Mouse (Mus musculus): ENCODE data around the gene Pepd. TPM values are rescaled to one million over a fixed set of nuclear protein-coding genes. Genes with fewer than 3 reads are reported as not detected.
A peak's percentile ranks its signal among the peaks of the same experiment; 100 is the strongest.

The Pepd gene
- 115 and 117 TPM in 2 replicates for polyA plus RNA-seq (2015; fragmentation: Nextera tagmentation; extraction: Ambion mirVana)

- Histone ChIP-seq H3K4me2 (peak within 1 kb of the TSS; percentile 84), H3K36me3 (no peaks in the 10 kb centered on the region), H3K4me1 (peaks cover 45% of the 10 kb centered on the region), H3K9me3 (replicated peaks) (no peaks in the 10 kb centered on the region), H3K4me3 (replicated peaks) (peak within 1 kb of the TSS; percentile 84), H3K9ac (peak within 1 kb of the TSS; percentile 79), H3K27me3 (no peaks in the 10 kb centered on the region), H3K27ac (peak within 1 kb of the TSS; percentile 70)
- 6% methylated on average over 44 of the region's 44 CpGs for WGBS
- peak; percentile 87 for ATAC-seq (replicated peaks; ENCODE audit: low FRiP score)
These were observed at the start of gene Pepd for GRCm38 (mm10) chr7:34911919-34912897. Gene Pepd, plus strand, starts transcription at chr7:34912379.

DNA sequence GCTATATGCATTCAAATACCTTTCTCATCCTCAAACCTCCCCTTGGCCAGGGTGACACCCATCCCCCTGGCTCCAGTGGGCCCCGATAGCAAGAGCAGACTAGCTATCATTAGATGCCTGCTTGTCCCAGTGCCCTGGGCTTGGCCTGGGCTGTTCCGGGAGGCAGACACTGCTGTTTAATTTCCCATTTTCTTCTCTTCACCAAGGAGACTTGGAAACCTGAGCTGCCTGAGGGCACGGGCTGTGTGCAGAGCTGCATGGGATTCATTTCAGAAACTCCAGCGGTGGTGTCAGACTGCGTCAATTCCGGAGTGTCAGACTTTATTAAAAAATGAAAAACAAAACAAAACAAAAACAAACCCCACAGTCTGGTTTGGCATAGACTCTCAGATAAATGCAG is 44.9 kb upstream of the Pepd start:
- Histone ChIP-seq H3K9ac (no peak overlapping the region), H3K4me3 (replicated peaks) (no peak overlapping the region), H3K4me1 (peaks cover 5% of the 10 kb centered on the region; the same call in 1 of the 2 replicates), H3K9me3 (replicated peaks) (no peaks in the 10 kb centered on the region), H3K27ac (no peak overlapping the region), H3K27me3 (no peaks in the 10 kb centered on the region), H3K36me3 (no peaks in the 10 kb centered on the region), H3K4me2 (no peak overlapping the region)
- ATAC-seq (replicated peaks; ENCODE audit: low FRiP score), result 0 out of 2 replicates have a peak, but pooled peaks have one; percentile 2
- WGBS, result 37% methylated on average over 6 of the region's 6 CpGs

DNA sequence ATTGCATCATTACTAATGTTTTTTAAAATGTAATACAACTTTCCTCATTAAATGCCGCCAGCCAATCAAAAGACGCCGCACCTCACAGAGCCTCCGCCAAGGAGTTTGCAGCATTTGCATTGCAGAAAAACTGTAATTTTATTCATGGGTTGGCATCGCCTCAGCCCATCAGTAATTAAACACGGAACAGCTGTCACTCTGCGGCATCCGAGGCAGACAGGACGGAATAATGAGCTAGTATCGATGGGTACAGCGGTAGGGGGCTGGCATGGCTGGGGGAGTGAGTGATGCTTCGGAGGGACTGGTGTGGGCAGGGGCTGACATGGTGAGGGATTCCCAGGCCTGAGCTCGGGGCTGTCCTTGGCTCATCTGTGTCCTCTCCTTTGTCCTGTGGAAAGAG is 42.5 kb upstream of the Pepd start:
- WGBS, result 78% methylated on average over 13 of the region's 13 CpGs
- H3K4me2 ChIP-seq, result no peak overlapping the region
- no peak overlapping the region for H3K4me3 ChIP-seq (replicated peaks)
- H3K36me3 ChIP-seq, result no peaks in the 10 kb centered on the region
- H3K9me3 ChIP-seq (replicated peaks), result no peaks in the 10 kb centered on the region
- no peak for ATAC-seq (replicated peaks; ENCODE audit: low FRiP score)
- H3K9ac ChIP-seq, result no peak overlapping the region
- no peak overlapping the region for H3K27ac ChIP-seq
- no peaks in the 10 kb centered on the region for H3K27me3 ChIP-seq
- H3K4me1 ChIP-seq, result peaks cover 5% of the 10 kb centered on the region; the same call in 1 of the 2 replicates

DNA sequence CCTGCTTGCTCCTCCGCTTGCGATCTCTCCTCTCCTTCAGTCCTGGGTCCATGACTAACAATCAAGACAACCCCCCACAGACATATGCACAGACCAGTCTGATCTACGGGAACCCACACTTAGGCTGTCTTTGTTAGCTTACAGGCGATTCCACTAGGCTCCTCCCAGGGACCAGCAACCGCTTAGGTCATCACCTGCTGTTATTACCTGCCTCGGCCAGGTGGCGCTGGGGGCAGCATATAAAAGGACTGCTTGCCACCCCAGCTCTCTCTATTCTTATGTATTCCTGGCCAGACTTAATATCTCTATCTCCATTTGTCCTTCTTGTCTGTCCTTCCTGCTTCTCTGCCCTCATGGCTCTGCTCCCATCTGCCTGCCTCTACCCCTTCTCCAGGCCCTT is 35.4 kb upstream of the Pepd start:
- no peaks in the 10 kb centered on the region for H3K36me3 ChIP-seq
- H3K4me3 ChIP-seq (replicated peaks), result no peak overlapping the region
- H3K9ac ChIP-seq, result no peak overlapping the region
- no peaks in the 10 kb centered on the region for H3K27me3 ChIP-seq
- WGBS, result 64% methylated on average over 7 of the region's 7 CpGs
- no peak overlapping the region for H3K4me2 ChIP-seq
- no peak overlapping the region for H3K27ac ChIP-seq
- no peaks in the 10 kb centered on the region for H3K9me3 ChIP-seq (replicated peaks)
- no peak for ATAC-seq (replicated peaks; ENCODE audit: low FRiP score)
- no peaks in the 10 kb centered on the region for H3K4me1 ChIP-seq

DNA sequence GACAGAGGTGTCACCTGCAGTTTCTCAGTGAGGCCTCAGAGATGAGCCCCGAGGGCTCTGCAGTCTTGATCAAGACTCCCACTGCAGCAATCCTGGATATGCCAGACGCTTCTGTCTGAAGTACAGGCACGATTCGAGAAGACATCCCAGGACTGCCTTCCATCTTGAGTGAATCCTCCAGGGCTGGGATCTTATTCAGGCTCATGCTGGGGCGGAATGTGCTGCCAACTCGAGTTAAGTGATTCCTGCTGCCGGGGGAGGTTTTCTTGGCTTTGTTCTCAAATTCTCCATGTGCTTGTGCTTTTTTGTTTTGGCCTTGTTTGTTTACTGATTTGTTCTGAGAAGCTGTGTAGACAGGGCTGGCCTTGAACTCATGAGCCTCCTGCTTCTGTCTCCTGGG is 34.4 kb upstream of the Pepd start:
- H3K9me3 ChIP-seq (replicated peaks), result no peaks in the 10 kb centered on the region
- H3K9ac ChIP-seq, result no peak overlapping the region
- no peak for ATAC-seq (replicated peaks; ENCODE audit: low FRiP score)
- H3K4me3 ChIP-seq (replicated peaks), result no peak overlapping the region
- H3K27me3 ChIP-seq, result no peaks in the 10 kb centered on the region
- no peak overlapping the region for H3K4me2 ChIP-seq
- H3K4me1 ChIP-seq, result no peaks in the 10 kb centered on the region
- WGBS, result 70% methylated on average over 7 of the region's 7 CpGs
- no peak overlapping the region for H3K27ac ChIP-seq
- no peaks in the 10 kb centered on the region for H3K36me3 ChIP-seq

DNA sequence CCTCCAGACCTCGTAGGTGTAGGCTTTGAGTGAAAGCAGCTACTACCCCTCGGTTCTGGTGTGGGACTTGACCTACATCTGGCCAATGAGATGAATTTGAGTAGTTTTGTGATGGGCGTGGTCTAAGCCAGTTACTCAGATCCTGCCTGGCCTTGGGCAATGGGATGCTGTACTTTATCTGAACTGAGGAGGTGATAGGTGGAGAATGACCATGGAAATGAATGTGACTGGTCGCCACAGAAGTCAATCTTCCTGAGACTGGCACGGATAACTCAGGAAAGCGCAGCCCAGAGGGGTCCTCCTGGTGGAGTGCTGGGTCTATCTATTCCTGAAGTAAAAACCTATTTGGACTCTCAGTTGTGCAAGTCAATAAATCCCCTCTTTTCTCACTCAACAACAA is 23.7 kb upstream of the Pepd start:
- no peak overlapping the region for H3K27ac ChIP-seq
- H3K4me3 ChIP-seq (replicated peaks), result no peak overlapping the region
- no peaks in the 10 kb centered on the region for H3K4me1 ChIP-seq
- no peaks in the 10 kb centered on the region for H3K9me3 ChIP-seq (replicated peaks)
- H3K36me3 ChIP-seq, result no peaks in the 10 kb centered on the region
- H3K4me2 ChIP-seq, result no peak overlapping the region
- H3K9ac ChIP-seq, result no peak overlapping the region
- H3K27me3 ChIP-seq, result no peaks in the 10 kb centered on the region
- no peak for ATAC-seq (replicated peaks; ENCODE audit: low FRiP score)
- WGBS, result 70% methylated on average over 6 of the region's 6 CpGs

DNA sequence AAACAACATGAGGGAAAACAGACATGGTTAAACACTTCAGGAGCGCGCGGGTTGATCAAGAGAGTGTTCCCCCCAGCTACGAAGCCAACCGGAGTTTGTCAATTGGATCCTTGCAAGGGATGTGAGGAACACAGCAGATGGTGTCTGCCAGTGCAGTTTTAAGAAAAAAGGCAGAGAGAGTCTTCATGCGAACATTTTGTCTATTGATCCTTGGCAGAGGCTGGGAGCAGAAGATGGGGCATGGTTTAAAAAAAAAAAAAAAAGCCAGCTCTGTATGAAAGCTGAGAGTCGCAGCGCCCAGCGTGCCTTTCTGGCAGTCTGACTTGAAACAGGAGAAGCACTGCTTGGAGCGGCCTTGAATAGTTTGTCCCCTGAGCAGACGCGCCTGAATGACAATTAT is 23.3 kb upstream of the Pepd start:
- Histone ChIP-seq H3K27ac (no peak overlapping the region), H3K36me3 (no peaks in the 10 kb centered on the region), H3K4me1 (no peaks in the 10 kb centered on the region), H3K9ac (no peak overlapping the region), H3K9me3 (replicated peaks) (no peaks in the 10 kb centered on the region), H3K27me3 (no peaks in the 10 kb centered on the region), H3K4me3 (replicated peaks) (no peak overlapping the region), H3K4me2 (no peak overlapping the region)
- no peak for ATAC-seq (replicated peaks; ENCODE audit: low FRiP score)
- WGBS, result 53% methylated on average over 12 of the region's 12 CpGs

DNA sequence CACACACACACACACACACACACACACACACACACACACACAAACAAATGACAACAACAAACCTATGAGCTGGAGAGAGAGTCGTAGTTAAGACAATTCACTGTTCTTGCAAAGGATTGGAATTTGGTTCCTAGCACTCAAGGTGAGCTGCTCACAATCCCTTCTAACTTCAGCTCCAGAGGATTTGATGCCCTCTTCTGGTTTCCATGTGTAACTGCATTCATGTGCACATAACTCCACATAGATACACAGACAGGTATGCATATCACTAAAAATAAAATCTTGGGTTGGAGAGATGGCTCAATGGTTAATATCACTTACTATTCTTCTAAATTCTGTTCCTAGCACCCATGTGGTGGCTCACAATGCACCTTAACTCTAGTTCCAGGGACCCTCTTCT is 19.3 kb upstream of the Pepd start:
- H3K9ac ChIP-seq, result no peak overlapping the region
- H3K9me3 ChIP-seq (replicated peaks), result no peaks in the 10 kb centered on the region
- H3K4me3 ChIP-seq (replicated peaks), result no peak overlapping the region
- 86% methylated on average over 1 of the region's 1 CpGs for WGBS
- H3K27ac ChIP-seq, result no peak overlapping the region
- no peaks in the 10 kb centered on the region for H3K27me3 ChIP-seq
- no peaks in the 10 kb centered on the region for H3K36me3 ChIP-seq
- no peak overlapping the region for H3K4me2 ChIP-seq
- peaks cover 11% of the 10 kb centered on the region for H3K4me1 ChIP-seq
- no peak for ATAC-seq (replicated peaks; ENCODE audit: low FRiP score)

GRCm38 (mm10) chr7:34896461-34896860 is 15.7 kb upstream of the Pepd start:
- Histone ChIP-seq H3K4me2 (no peak overlapping the region), H3K27ac (no peak overlapping the region), H3K4me1 (peaks cover 11% of the 10 kb centered on the region), H3K27me3 (no peaks in the 10 kb centered on the region), H3K9ac (no peak overlapping the region), H3K36me3 (no peaks in the 10 kb centered on the region), H3K9me3 (replicated peaks) (no peaks in the 10 kb centered on the region), H3K4me3 (replicated peaks) (no peak overlapping the region)
- no peak for ATAC-seq (replicated peaks; ENCODE audit: low FRiP score)
- WGBS, result 68% methylated on average over 2 of the region's 4 CpGs

- H3K27me3 ChIP-seq, result no peaks in the 10 kb centered on the region
- no peak overlapping the region for H3K4me3 ChIP-seq (replicated peaks)
- peaks cover 11% of the 10 kb centered on the region for H3K4me1 ChIP-seq
- 4% methylated on average over 1 of the region's 1 CpGs for WGBS
- no peaks in the 10 kb centered on the region for H3K9me3 ChIP-seq (replicated peaks)
- no peak overlapping the region for H3K9ac ChIP-seq
- no peak; the same call in 1 of the 2 replicates for ATAC-seq (replicated peaks; ENCODE audit: low FRiP score)
- no peaks in the 10 kb centered on the region for H3K36me3 ChIP-seq
- no peak overlapping the region for H3K4me2 ChIP-seq
- H3K27ac ChIP-seq, result no peak overlapping the region
These were observed 15.1 kb upstream of the Pepd start for GRCm38 (mm10) chr7:34897058-34897457.

DNA sequence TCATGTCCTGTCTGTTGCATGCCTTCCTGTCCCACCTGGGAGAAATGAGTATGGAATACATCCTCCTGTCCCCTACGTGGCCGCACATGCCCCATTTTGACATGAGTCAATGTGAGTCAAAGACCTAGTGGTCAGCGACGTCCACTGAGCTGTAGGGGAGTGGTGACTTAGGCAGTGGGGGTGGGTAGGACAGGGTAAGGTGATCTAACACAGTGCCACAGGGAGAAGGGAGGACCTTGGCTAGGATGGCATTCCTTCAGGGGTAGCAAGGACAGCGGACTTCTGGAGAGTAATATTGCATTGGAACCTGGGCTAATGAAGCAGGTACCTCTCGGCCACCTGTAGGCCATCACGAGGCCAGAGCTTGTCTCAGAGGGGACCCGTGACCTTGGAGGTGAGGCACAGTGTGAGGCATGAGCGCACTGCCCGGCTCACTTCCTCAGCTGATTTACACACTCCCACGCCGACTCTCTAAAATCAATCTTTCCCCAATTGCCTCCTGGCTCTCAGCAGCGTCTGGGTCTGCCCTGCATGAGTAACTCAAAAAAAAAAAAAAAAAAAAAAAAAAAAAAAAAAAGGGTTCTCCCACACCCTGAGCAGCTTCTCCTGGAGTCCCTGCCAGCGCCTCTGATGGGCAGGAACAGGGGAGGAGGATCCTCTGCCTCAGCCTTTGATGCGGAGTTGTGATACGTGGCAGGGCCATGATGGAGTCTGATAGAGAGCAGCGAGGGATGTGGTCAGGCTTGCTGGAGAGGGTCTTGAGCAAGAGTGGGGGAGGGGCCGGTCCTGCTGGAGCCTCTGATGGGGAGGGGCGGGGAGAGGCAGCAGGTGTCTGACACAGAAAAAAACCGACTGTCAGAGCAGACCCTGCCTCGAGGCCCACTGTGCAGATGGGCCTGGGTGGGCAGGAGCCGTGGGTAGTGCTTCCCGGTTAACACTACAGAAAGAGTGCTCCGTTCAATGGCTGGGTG is 1.8 kb upstream of the Pepd start:
- Histone ChIP-seq H3K4me2 (peak overlapping the region; percentile 34; the same call in 1 of the 2 replicates), H3K9ac (no peak overlapping the region), H3K27ac (peak overlapping the region; percentile 70), H3K9me3 (replicated peaks) (no peaks in the 10 kb centered on the region), H3K27me3 (no peaks in the 10 kb centered on the region), H3K4me1 (peaks cover 40% of the 10 kb centered on the region), H3K36me3 (no peaks in the 10 kb centered on the region), H3K4me3 (replicated peaks) (no peak overlapping the region)
- peak; percentile 82 for ATAC-seq (replicated peaks; ENCODE audit: low FRiP score)
- WGBS, result 15% methylated on average over 23 of the region's 24 CpGs

GRCm38 (mm10) chr7:34913956-34914355 is 1.8 kb downstream of the Pepd start:
- Histone ChIP-seq H3K27me3 (no peaks in the 10 kb centered on the region), H3K27ac (no peak overlapping the region), H3K9me3 (replicated peaks) (no peaks in the 10 kb centered on the region), H3K4me1 (peaks cover 63% of the 10 kb centered on the region), H3K36me3 (no peaks in the 10 kb centered on the region), H3K4me2 (no peak overlapping the region), H3K9ac (no peak overlapping the region), H3K4me3 (replicated peaks) (no peak overlapping the region)
- ATAC-seq (replicated peaks; ENCODE audit: low FRiP score), result no peak
- WGBS, result 86% methylated on average over 9 of the region's 9 CpGs
